In the genomic region with DNA sequence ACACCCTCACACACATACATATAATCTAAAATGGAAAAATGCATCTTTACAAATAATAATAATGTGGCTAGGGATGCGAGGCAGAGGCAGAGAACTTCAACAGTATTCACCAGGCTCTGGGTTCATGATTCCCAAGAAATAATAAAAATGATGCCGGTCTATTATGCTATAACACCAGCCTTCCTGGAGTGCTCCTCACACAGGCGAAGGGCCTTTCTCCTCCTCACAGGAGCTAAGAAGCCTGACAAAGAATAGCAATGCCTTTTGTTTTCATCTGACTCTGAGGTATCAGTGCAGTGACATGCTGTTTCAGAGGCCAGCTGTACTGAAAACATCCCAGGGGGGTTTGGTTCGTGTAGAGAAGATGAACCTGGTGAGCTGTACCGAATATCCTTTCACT, we compare ENCODE assay signal across 28 mouse cellular contexts.
"Had no signal": no experiment of that assay in that cellular context is flagged by ENCODE, and none has a peak within 500 bp of the region (broad histone marks: within the 10 kb centered on the region; RNA-seq: fewer than 3 reads in every experiment).

No protein-coding gene starts in this region.

- H3K36me3 ChIP-seq: embryonic facial prominence, embryonic 10.5 days; embryonic facial prominence, embryonic 12.5 days; embryonic facial prominence, embryonic 13.5 days; embryonic facial prominence, embryonic 15.5 days; forebrain, embryonic 10.5 days; forebrain, embryonic 12.5 days; forebrain, embryonic 15.5 days had no signal

- H3K4me3 ChIP-seq: embryonic facial prominence, embryonic 10.5 days; embryonic facial prominence, embryonic 12.5 days; embryonic facial prominence, embryonic 13.5 days; embryonic facial prominence, embryonic 15.5 days; erythroblast, embryonic 14.5 days; forebrain, embryonic 10.5 days; forebrain, embryonic 12.5 days; forebrain, embryonic 13.5 days; forebrain, embryonic 15.5 days; gastrocnemius, adult 2 months; heart, adult 2 months had no signal

- H3K9me3 ChIP-seq: embryonic facial prominence, embryonic 10.5 days; embryonic facial prominence, embryonic 12.5 days; embryonic facial prominence, embryonic 13.5 days; embryonic facial prominence, embryonic 15.5 days; forebrain, embryonic 12.5 days; forebrain, embryonic 13.5 days; forebrain, embryonic 15.5 days had no signal

- DNase-seq: cerebellum, adult 2 months; cerebellum, adult 8-10 months; cerebellum, adult 9-10 months; cerebellum, adult 9-11 months; cerebellum, postnatal 10 days; cerebellum, postnatal 14 days; cerebellum, postnatal 25 days; cerebellum, postnatal 36 days; embryo, embryonic 11 days; forebrain, postnatal 0 days; gastrocnemius, adult 2 months; gastrocnemius, postnatal 10 days; gastrocnemius, postnatal 14 days; gastrocnemius, postnatal 25 days; gastrocnemius, postnatal 36 days; heart, adult 18-20 months; heart, adult 2 months had no signal

- H3K9ac ChIP-seq: embryonic facial prominence, embryonic 12.5 days; embryonic facial prominence, embryonic 13.5 days; embryonic facial prominence, embryonic 15.5 days; forebrain, embryonic 12.5 days; forebrain, embryonic 13.5 days; forebrain, embryonic 15.5 days; forebrain, postnatal 0 days had no signal

- H3K4me1 ChIP-seq: embryonic facial prominence, embryonic 12.5 days had no signal

- ATAC-seq: forebrain, embryonic 13.5 days; forebrain, embryonic 14.5 days; forebrain, embryonic 15.5 days; forebrain, embryonic 16.5 days; forebrain, postnatal 0 days had no signal

- H3K27ac ChIP-seq: embryonic facial prominence, embryonic 10.5 days; embryonic facial prominence, embryonic 12.5 days; embryonic facial prominence, embryonic 13.5 days; embryonic facial prominence, embryonic 15.5 days; forebrain, embryonic 10.5 days; forebrain, embryonic 12.5 days; forebrain, embryonic 13.5 days; forebrain, embryonic 15.5 days; gastrocnemius, adult 2 months; heart, adult 2 months had no signal

- H3K27me3 ChIP-seq: embryonic facial prominence, embryonic 12.5 days; embryonic facial prominence, embryonic 13.5 days; embryonic facial prominence, embryonic 15.5 days; forebrain, embryonic 12.5 days; forebrain, embryonic 13.5 days; forebrain, embryonic 15.5 days had no signal

- H3K4me2 ChIP-seq: embryonic facial prominence, embryonic 12.5 days; embryonic facial prominence, embryonic 13.5 days; embryonic facial prominence, embryonic 15.5 days; forebrain, embryonic 12.5 days; forebrain, embryonic 13.5 days; forebrain, embryonic 15.5 days had no signal
